Mouse (Mus musculus): ENCODE data around the gene Atcay. TPM values are rescaled to one million over a fixed set of nuclear protein-coding genes. Genes with fewer than 3 reads are reported as not detected.

Atcay gene
- polyA plus RNA-seq, 1 experiment from 2014 or later, result 0.02 TPM

DNA sequence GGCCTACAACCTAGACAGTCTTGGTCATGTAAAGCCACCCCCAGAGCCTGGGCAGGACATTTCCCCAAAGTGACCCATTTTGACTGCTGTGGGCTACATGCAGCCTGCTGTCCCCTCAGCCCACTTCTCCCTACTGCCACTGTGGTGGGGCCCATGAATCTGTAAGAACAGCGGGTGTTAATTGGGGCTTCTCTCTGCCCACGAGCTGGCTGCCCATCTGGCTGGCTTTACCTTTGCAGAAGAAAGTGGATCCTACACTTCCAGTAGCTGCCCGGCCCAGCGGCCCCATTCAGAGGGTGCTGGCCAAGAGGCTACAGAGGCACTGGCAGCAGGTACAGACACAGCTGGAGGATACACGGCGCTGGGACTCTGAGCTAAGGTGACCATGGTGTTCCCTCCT is 14.5 kb upstream of the Atcay start:
- H3K4me1 ChIP-seq (ENCODE audit: control insufficient read depth, low read depth, low read length), result no peaks in the 10 kb centered on the region; the same call in 1 of the 2 replicates
- no peak overlapping the region for H3K4me2 ChIP-seq (ENCODE audit: low read depth, low read length)
- H3K4me3 ChIP-seq (ENCODE audit: low read depth, low read length), result no peak overlapping the region
- no peak for ATAC-seq (ENCODE audit: low read depth)
- no peak overlapping the region for H3K9ac ChIP-seq (ENCODE audit: low read depth, low read length)
- no peak overlapping the region for H3K27ac ChIP-seq (ENCODE audit: low read length)
- H3K27me3 ChIP-seq (ENCODE audit: control insufficient read depth, insufficient read depth, low read depth, low read length), result peaks cover 28% of the 10 kb centered on the region
- no peaks in the 10 kb centered on the region for H3K9me3 ChIP-seq (replicated peaks; ENCODE audit: control insufficient read depth, low read length)
- H3K36me3 ChIP-seq (ENCODE audit: control insufficient read depth, insufficient read depth), result no peaks in the 10 kb centered on the region
- 73% methylated on average over 6 of the region's 6 CpGs for WGBS (ENCODE audit: insufficient replicate concordance)

DNA sequence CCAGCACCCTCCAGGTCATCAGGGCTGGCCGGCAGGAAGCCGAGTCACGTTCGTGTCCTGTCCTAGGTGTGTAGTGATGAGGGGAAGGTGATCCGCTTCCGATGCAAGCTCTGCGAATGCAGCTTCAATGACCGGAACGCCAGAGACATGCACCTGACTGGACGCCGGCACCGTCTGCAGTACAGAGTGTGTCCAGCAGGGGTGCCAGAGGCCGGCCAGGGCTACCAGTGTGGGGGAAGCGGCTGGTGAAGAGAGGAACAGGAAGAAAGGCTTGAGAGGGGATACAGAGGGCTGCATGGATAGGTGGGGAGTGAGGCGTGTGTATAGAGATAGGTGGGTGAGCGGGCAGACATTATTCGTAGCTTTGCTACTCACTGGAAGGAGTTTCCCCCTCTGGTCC is 14.0 kb upstream of the Atcay start:
- no peaks in the 10 kb centered on the region for H3K9me3 ChIP-seq (replicated peaks; ENCODE audit: control insufficient read depth, low read length)
- H3K4me2 ChIP-seq (ENCODE audit: low read depth, low read length), result no peak overlapping the region
- peaks cover 34% of the 10 kb centered on the region for H3K27me3 ChIP-seq (ENCODE audit: control insufficient read depth, insufficient read depth, low read depth, low read length)

DNA sequence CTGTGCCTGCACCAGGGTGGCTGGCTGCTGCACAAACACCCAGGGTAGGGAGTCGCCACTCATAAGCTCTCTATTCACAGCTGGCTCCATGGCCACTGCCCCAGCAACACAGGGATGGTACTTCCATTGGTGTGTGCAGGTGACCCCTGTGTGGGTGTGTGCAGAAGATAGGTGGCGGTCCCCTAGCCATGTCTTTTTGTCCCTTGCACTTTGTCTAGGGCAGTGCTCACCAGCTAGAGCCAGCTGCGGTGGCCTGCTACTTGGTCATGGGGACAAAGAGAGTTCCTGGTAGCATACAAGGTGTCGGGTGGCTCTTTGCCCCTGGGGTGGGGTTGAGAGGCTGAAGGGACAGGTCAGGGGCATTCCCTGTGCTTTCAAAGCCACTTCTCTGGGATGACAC is 13.5 kb upstream of the Atcay start:
- H3K36me3 ChIP-seq (ENCODE audit: control insufficient read depth, insufficient read depth), result no peaks in the 10 kb centered on the region
- peaks cover 39% of the 10 kb centered on the region for H3K27me3 ChIP-seq (ENCODE audit: control insufficient read depth, insufficient read depth, low read depth, low read length)
- H3K27ac ChIP-seq (ENCODE audit: low read length), result no peak overlapping the region
- ATAC-seq (ENCODE audit: low read depth), result no peak
- no peak overlapping the region for H3K4me3 ChIP-seq (ENCODE audit: low read depth, low read length)
- no peak overlapping the region for H3K9ac ChIP-seq (ENCODE audit: low read depth, low read length)
- H3K4me2 ChIP-seq (ENCODE audit: low read depth, low read length), result no peak overlapping the region
- no peaks in the 10 kb centered on the region for H3K9me3 ChIP-seq (replicated peaks; ENCODE audit: control insufficient read depth, low read length)
- no peaks in the 10 kb centered on the region; the same call in 1 of the 2 replicates for H3K4me1 ChIP-seq (ENCODE audit: control insufficient read depth, low read depth, low read length)
- 68% methylated on average over 4 of the region's 4 CpGs for WGBS (ENCODE audit: insufficient replicate concordance)

More for the DNA sequence above, 14.0 kb upstream of the Atcay start:
- no peak overlapping the region for H3K27ac ChIP-seq (ENCODE audit: low read length)
- no peak overlapping the region for H3K9ac ChIP-seq (ENCODE audit: low read depth, low read length)
- ATAC-seq (ENCODE audit: low read depth), result peak; percentile 27; the same call in 1 of the 2 replicates
- no peaks in the 10 kb centered on the region for H3K36me3 ChIP-seq (ENCODE audit: control insufficient read depth, insufficient read depth)
- H3K4me1 ChIP-seq (ENCODE audit: control insufficient read depth, low read depth, low read length), result no peaks in the 10 kb centered on the region; the same call in 1 of the 2 replicates
- WGBS (ENCODE audit: insufficient replicate concordance), result 4% methylated on average over 17 of the region's 17 CpGs
- no peak overlapping the region for H3K4me3 ChIP-seq (ENCODE audit: low read depth, low read length)

DNA sequence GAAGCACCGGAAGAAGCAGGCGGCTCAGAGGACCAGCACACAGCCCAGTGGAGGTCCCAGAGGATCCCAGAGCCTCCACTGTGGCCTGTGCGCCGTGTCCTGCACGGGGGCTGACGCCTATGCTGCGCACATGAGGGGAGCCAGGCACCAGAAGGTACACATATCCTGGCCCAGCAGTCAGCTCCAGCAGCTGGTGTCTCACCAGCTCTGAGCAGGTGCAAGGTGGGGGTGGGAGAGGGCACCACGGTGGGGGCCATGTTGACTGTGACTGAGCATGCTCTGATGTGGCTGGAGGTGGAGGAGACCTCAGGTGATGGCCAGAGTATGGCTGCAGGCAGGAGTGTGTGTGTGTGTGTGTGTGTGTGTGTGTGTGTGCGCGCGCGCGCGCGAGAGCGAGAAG is 11.4 kb upstream of the Atcay start:
- H3K27ac ChIP-seq (ENCODE audit: low read length), result no peak overlapping the region
- 72% methylated on average over 16 of the region's 16 CpGs for WGBS (ENCODE audit: insufficient replicate concordance)
- peaks cover 51% of the 10 kb centered on the region for H3K27me3 ChIP-seq (ENCODE audit: control insufficient read depth, insufficient read depth, low read depth, low read length)
- no peaks in the 10 kb centered on the region; the same call in 1 of the 2 replicates for H3K4me1 ChIP-seq (ENCODE audit: control insufficient read depth, low read depth, low read length)
- H3K36me3 ChIP-seq (ENCODE audit: control insufficient read depth, insufficient read depth), result no peaks in the 10 kb centered on the region
- no peak overlapping the region for H3K4me2 ChIP-seq (ENCODE audit: low read depth, low read length)
- ATAC-seq (ENCODE audit: low read depth), result no peak
- H3K9me3 ChIP-seq (replicated peaks; ENCODE audit: control insufficient read depth, low read length), result no peaks in the 10 kb centered on the region
- no peak overlapping the region for H3K4me3 ChIP-seq (ENCODE audit: low read depth, low read length)
- H3K9ac ChIP-seq (ENCODE audit: low read depth, low read length), result no peak overlapping the region

DNA sequence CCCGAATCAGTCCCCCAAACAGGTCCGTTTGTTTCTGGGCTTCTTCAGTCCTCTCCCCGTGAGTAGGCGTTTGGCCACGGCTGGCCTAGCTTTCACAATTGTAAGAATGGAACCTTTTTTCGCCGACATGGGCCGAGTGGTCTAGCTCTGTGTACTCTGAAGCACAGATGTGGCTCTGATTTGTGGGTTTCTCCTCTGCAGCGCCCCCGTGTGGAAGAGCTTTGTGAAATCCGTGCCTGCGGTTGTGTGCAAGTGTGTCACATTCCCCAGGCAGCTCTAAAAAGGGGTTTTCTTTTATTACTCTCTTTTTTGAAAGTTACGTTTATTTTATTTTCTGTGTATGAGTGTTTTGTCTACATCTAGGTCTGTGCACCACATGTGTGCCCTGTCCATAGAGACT is 10.2 kb upstream of the Atcay start:
- WGBS (ENCODE audit: insufficient replicate concordance), result 18% methylated on average over 13 of the region's 13 CpGs
- Histone ChIP-seq H3K9me3 (replicated peaks; ENCODE audit: control insufficient read depth, low read length) (no peaks in the 10 kb centered on the region), H3K4me2 (ENCODE audit: low read depth, low read length) (no peak overlapping the region), H3K4me1 (ENCODE audit: control insufficient read depth, low read depth, low read length) (no peaks in the 10 kb centered on the region; the same call in 1 of the 2 replicates), H3K27ac (ENCODE audit: low read length) (no peak overlapping the region), H3K27me3 (ENCODE audit: control insufficient read depth, insufficient read depth, low read depth, low read length) (peaks cover 53% of the 10 kb centered on the region), H3K9ac (ENCODE audit: low read depth, low read length) (no peak overlapping the region), H3K4me3 (ENCODE audit: low read depth, low read length) (no peak overlapping the region), H3K36me3 (ENCODE audit: control insufficient read depth, insufficient read depth) (no peaks in the 10 kb centered on the region)
- ATAC-seq (ENCODE audit: low read depth), result no peak

DNA sequence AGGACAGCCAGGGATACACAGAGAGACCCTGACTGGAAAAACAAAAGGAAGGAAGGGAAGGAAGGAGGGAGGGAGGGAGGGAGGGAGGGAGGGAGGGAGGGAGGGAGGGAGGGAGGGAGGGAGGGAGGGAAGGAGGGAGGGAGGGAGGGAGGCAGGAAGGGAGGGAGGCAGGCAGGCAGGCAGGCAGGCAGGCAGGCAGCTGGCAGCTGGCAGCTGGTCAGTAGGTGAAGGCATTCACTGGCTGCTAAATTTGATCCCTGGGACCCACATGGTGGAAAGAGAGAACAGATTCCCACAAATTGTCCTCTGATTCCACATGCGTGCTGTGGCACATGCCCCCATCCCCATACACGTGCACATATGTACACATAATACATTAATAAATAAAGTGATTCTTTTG is 8.0 kb upstream of the Atcay start:
- H3K27me3 ChIP-seq (ENCODE audit: control insufficient read depth, insufficient read depth, low read depth, low read length), result peaks cover 46% of the 10 kb centered on the region
- WGBS (ENCODE audit: insufficient replicate concordance), result 57% methylated on average over 2 of the region's 2 CpGs
- H3K27ac ChIP-seq (ENCODE audit: low read length), result no peak overlapping the region
- H3K4me3 ChIP-seq (ENCODE audit: low read depth, low read length), result no peak overlapping the region
- no peak overlapping the region for H3K9ac ChIP-seq (ENCODE audit: low read depth, low read length)
- H3K4me1 ChIP-seq (ENCODE audit: control insufficient read depth, low read depth, low read length), result peaks cover under 1% of the 10 kb centered on the region; the same call in 1 of the 2 replicates
- no peak for ATAC-seq (ENCODE audit: low read depth)
- H3K9me3 ChIP-seq (replicated peaks; ENCODE audit: control insufficient read depth, low read length), result no peaks in the 10 kb centered on the region
- H3K4me2 ChIP-seq (ENCODE audit: low read depth, low read length), result no peak overlapping the region
- no peaks in the 10 kb centered on the region for H3K36me3 ChIP-seq (ENCODE audit: control insufficient read depth, insufficient read depth)

DNA sequence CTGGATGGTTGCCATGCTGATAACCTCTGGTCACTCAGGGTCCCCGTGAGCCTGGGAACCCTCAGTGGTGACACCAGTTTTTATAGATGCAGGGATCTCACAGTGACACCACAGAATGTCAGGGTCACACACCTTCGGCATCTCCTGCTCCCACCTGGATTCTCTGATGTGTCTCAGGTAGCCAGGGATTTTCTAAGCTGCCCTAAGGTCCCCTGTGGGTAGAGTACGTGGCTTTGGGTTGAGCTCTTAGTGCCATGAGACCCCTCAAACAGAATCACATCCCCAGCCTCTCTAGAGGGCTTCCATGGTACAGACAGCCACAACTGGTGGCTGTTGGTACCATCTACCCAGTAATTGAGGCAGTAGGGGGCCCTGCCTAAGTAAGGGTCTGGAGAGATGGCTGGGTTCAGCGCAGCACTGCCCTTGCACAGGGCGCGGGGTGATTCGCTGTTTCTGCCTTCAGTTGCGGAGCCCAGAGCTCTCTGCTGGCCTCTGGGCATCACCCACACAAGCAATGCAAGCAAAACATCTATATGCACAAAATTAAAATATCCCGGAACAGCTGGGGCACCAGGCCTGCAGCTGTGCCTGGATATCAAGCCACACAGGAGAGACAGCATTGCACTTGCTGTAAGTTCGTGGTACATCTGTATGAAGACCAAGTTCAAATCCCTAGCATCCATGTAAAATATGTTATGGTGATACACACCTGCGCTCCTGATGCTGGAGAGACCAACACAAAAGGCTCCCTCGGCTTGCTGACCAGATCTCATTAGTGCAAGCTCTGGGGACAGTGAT is 6.0 kb upstream of the Atcay start:
- Histone ChIP-seq H3K4me1 (ENCODE audit: control insufficient read depth, low read depth, low read length) (peaks cover 13% of the 10 kb centered on the region), H3K27ac (ENCODE audit: low read length) (no peak overlapping the region), H3K27me3 (ENCODE audit: control insufficient read depth, insufficient read depth, low read depth, low read length) (peaks cover 43% of the 10 kb centered on the region), H3K36me3 (ENCODE audit: control insufficient read depth, insufficient read depth) (no peaks in the 10 kb centered on the region), H3K4me2 (ENCODE audit: low read depth, low read length) (no peak overlapping the region), H3K4me3 (ENCODE audit: low read depth, low read length) (no peak overlapping the region), H3K9me3 (replicated peaks; ENCODE audit: control insufficient read depth, low read length) (no peaks in the 10 kb centered on the region), H3K9ac (ENCODE audit: low read depth, low read length) (no peak overlapping the region)
- WGBS (ENCODE audit: insufficient replicate concordance), result 65% methylated on average over 12 of the region's 12 CpGs
- no peak for ATAC-seq (ENCODE audit: low read depth)

DNA sequence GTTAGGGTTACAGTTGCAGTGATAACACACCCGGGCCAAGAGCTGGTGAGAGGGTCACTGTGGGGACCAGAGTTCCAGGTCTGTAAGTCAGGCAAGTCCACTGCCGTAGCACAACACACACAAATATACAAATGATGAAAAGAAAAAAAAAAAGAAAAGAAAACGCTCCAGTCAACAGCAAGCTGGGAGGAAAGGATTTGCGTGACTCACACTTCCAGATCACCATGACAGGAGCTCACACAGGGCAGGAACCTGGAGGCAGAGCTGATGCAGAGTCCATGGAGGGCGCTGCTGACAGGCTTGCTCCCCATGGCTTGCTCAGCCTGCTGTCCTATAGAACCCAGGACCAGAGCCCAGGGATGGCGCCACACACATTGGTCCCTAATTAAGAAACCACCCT is 3.6 kb upstream of the Atcay start:
- no peak overlapping the region for H3K27ac ChIP-seq (ENCODE audit: low read length)
- H3K4me1 ChIP-seq (ENCODE audit: control insufficient read depth, low read depth, low read length), result peaks cover 13% of the 10 kb centered on the region
- H3K36me3 ChIP-seq (ENCODE audit: control insufficient read depth, insufficient read depth), result no peaks in the 10 kb centered on the region
- H3K27me3 ChIP-seq (ENCODE audit: control insufficient read depth, insufficient read depth, low read depth, low read length), result peaks cover 44% of the 10 kb centered on the region
- H3K4me2 ChIP-seq (ENCODE audit: low read depth, low read length), result no peak overlapping the region
- H3K9ac ChIP-seq (ENCODE audit: low read depth, low read length), result no peak overlapping the region
- H3K4me3 ChIP-seq (ENCODE audit: low read depth, low read length), result no peak overlapping the region
- WGBS (ENCODE audit: insufficient replicate concordance), result 67% methylated on average over 6 of the region's 6 CpGs
- no peaks in the 10 kb centered on the region for H3K9me3 ChIP-seq (replicated peaks; ENCODE audit: control insufficient read depth, low read length)
- no peak for ATAC-seq (ENCODE audit: low read depth)

DNA sequence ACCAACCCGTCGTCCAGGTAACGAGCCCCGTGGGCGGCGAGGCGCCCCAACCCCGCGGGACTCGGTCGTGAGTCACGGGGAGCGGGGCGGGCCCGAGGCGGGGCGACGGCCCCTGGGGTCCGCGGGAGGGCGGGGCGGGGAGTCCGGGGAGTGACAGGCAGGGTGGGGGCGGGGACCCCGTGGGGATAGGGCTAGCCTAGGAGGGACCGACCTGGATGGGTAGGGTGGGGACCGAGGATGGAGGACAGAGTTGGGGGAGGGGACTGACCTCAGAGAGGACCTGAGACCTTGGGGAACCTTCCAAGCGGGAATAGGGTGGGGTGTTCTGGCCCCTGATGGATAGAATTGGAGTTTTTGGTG is 2.6 kb upstream of the Atcay start:
- Histone ChIP-seq H3K4me2 (ENCODE audit: low read depth, low read length) (peak overlapping the region; percentile 85), H3K36me3 (ENCODE audit: control insufficient read depth, insufficient read depth) (no peaks in the 10 kb centered on the region), H3K27me3 (ENCODE audit: control insufficient read depth, insufficient read depth, low read depth, low read length) (peaks cover 48% of the 10 kb centered on the region), H3K9me3 (replicated peaks; ENCODE audit: control insufficient read depth, low read length) (no peaks in the 10 kb centered on the region), H3K27ac (ENCODE audit: low read length) (peak overlapping the region; percentile 26; the same call in 1 of the 2 replicates), H3K9ac (ENCODE audit: low read depth, low read length) (peak overlapping the region; percentile 70), H3K4me3 (ENCODE audit: low read depth, low read length) (peak overlapping the region; percentile 70), H3K4me1 (ENCODE audit: control insufficient read depth, low read depth, low read length) (peaks cover 13% of the 10 kb centered on the region)
- peak; percentile 57 for ATAC-seq (ENCODE audit: low read depth)
- 2% methylated on average over 26 of the region's 28 CpGs for WGBS (ENCODE audit: insufficient replicate concordance)

Data from liver, embryonic 16.5 days (tissue).